Mouse (Mus musculus) intestine, embryonic 15.5 days (tissue): ENCODE data around the gene Rpp30. TPM values are rescaled to one million over a fixed set of nuclear protein-coding genes. Genes with fewer than 3 reads are reported as not detected.

Experiments
- ATAC-seq: fragments of 200-750 bp; cut with Nextera tagmentation; 2 replicates; pipeline ENCODE4 v1.8.0; 2017; ENCODE audit warnings: moderate TSS enrichment, moderate library complexity
- H3K27ac ChIP-seq: fragments of 300-500 bp; sonication (generic); 2 replicates; pipeline ENCODE4 v1.5.1; 2015; ENCODE audit warnings: mild to moderate bottlenecking, inconsistent platforms
- H3K27me3 ChIP-seq: fragments of 300-500 bp; sonication (generic); replicated peaks from 2 replicates; pipeline ENCODE4 v1.6.1; 2015; ENCODE audit warnings: inconsistent platforms
- H3K36me3 ChIP-seq: fragments of 300-500 bp; sonication (generic); 2 replicates; pipeline ENCODE4 v1.6.1; 2015; ENCODE audit warnings: inconsistent platforms
- H3K4me1 ChIP-seq: fragments of 300-500 bp; sonication (generic); replicated peaks from 2 replicates; pipeline ENCODE4 v1.6.1; 2015; ENCODE audit warnings: inconsistent platforms
- H3K4me2 ChIP-seq: fragments of 300-500 bp; sonication (generic); replicated peaks from 2 replicates; pipeline ENCODE4 v1.6.1; 2015; ENCODE audit warnings: mild to moderate bottlenecking, inconsistent platforms
- H3K4me3 ChIP-seq: fragments of 300-500 bp; sonication (generic); replicated peaks from 2 replicates; pipeline ENCODE4 v1.5.1; 2015; ENCODE audit warnings: inconsistent platforms
- H3K9ac ChIP-seq: fragments of 300-500 bp; sonication (generic); 2 replicates; pipeline ENCODE4 v1.6.1; 2015; ENCODE audit warnings: inconsistent platforms
- H3K9me3 ChIP-seq: fragments of 300-500 bp; sonication (generic); 2 replicates; pipeline ENCODE4 v1.6.1; 2016; ENCODE audit warnings: inconsistent platforms
- WGBS: fragments of 180-500 bp; shearing (Covaris S2); methylation state at CpG from one replicate; pipeline ENCODE4 v1.1.7; 2015; 5-methylcytosine and 5-hydroxymethylcytosine counted together
- polyA plus RNA-seq: library from polyadenylated mRNA; unstranded; fragments of >200 nt; fragmentation: Nextera tagmentation; extraction: Ambion mirVana; gene quantifications from 2 replicates; pipeline ENCODE4 v1.2.1, GENCODE M21; 2015

Gene Rpp30
- polyA plus RNA-seq, 1 experiment from 2014 or later = 71.4 TPM

DNA sequence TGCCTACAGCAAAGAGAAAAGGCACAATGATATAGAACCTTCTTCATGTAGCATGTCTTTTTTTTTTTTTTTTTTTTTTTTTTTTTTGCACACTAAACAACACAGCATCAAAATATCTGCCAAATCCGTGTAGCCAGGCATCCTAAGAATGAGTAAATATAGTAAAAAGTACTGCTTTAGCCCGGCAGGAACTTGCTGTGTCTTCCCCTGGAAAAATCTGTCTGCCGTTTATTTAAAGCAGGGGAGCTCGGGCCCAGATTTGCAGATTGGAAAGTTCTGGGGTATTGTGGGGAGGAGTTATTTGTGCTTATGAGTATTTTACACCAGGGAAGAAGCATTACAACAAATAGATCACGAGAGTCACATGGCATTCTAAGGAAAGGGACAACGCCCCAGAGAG, 48.5 kb downstream of the Rpp30 start:
- Histone ChIP-seq H3K4me1 (peaks cover 9% of the 10 kb centered on the region; the same call in 1 of the 2 replicates), H3K27me3 (no peaks in the 10 kb centered on the region), H3K4me3 (no peak overlapping the region), H3K9ac (no peak overlapping the region), H3K4me2 (no peak overlapping the region), H3K9me3 (no peaks in the 10 kb centered on the region), H3K27ac (no peak overlapping the region), H3K36me3 (no peaks in the 10 kb centered on the region)
- WGBS = 40% methylated on average over 6 of the region's 6 CpGs
- ATAC-seq = no peak

DNA sequence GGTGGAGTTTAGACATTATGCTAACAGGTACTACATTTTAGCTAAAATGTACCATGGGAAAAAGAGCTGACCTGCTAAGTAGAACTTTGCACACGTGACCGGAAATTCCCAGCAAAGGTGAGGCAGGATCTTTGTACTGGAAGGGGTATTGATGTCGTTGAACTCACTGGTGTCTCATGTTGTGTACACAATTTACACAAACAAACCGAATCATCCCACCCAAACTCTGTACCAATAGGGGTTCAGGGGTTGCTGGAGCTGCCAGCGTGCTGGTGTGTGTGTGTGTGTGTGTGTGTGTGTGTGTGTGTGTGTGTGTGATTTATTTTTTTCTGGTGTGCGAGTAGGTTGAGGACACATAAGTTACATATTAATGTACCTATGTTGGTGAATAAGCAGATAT, 49.5 kb downstream of the Rpp30 start:
- WGBS = 84% methylated on average over 6 of the region's 6 CpGs

GRCm38 (mm10) chr19:36133731-36134130, 50.2 kb downstream of the Rpp30 start:
- Histone ChIP-seq H3K9me3 (no peaks in the 10 kb centered on the region), H3K9ac (no peak overlapping the region), H3K36me3 (no peaks in the 10 kb centered on the region), H3K4me1 (peaks cover 9% of the 10 kb centered on the region; the same call in 1 of the 2 replicates), H3K4me2 (no peak overlapping the region), H3K27ac (no peak overlapping the region), H3K27me3 (no peaks in the 10 kb centered on the region), H3K4me3 (no peak overlapping the region)
- 38% methylated on average over 5 of the region's 5 CpGs for WGBS
- ATAC-seq = no peak

More for the DNA sequence above, 49.5 kb downstream of the Rpp30 start:
- Histone ChIP-seq H3K4me1 (peaks cover 9% of the 10 kb centered on the region; the same call in 1 of the 2 replicates), H3K9ac (no peak overlapping the region), H3K4me2 (no peak overlapping the region), H3K27ac (no peak overlapping the region), H3K4me3 (no peak overlapping the region), H3K9me3 (no peaks in the 10 kb centered on the region), H3K27me3 (no peaks in the 10 kb centered on the region), H3K36me3 (no peaks in the 10 kb centered on the region)
- ATAC-seq = no peak

GRCm38 (mm10) chr19:36143571-36143970, 60.1 kb downstream of the Rpp30 start:
- Histone ChIP-seq H3K9me3 (no peaks in the 10 kb centered on the region), H3K27me3 (no peaks in the 10 kb centered on the region), H3K9ac (no peak overlapping the region), H3K36me3 (no peaks in the 10 kb centered on the region), H3K4me3 (no peak overlapping the region), H3K4me1 (no peaks in the 10 kb centered on the region), H3K4me2 (no peak overlapping the region), H3K27ac (no peak overlapping the region)
- 91% methylated on average over 2 of the region's 2 CpGs for WGBS
- ATAC-seq = no peak

DNA sequence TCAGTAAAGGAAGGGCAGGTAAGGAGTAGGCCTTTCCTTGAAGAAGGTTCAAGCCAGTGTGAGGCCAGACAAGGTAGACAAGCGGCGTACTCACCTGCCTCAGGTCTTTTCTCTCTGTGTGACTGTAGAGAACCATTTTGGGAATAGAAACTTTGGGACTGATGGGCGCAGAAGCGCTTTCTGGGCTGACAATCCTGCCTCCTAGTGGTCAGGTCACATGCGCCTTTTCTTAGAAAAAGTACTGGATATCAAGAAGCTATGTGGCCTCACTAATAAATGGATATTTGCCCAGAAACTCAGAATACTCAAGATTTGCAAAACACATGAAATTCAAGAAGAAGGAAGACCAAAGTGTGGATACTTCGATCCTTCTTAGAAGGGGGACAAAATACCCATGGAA, 65.1 kb downstream of the Rpp30 start:
- H3K4me2 ChIP-seq = no peak overlapping the region
- WGBS = 89% methylated on average over 6 of the region's 6 CpGs
- ATAC-seq = no peak

GRCm38 (mm10) chr19:36150241-36151007, 66.9 kb downstream of the Rpp30 start:
- Histone ChIP-seq H3K27me3 (no peaks in the 10 kb centered on the region), H3K9me3 (no peaks in the 10 kb centered on the region), H3K4me1 (no peaks in the 10 kb centered on the region), H3K4me2 (no peak overlapping the region), H3K9ac (no peak overlapping the region), H3K4me3 (no peak overlapping the region), H3K27ac (no peak overlapping the region), H3K36me3 (no peaks in the 10 kb centered on the region)
- peak; percentile 28; the same call in 1 of the 2 replicates for ATAC-seq
- WGBS = 39% methylated on average over 4 of the region's 4 CpGs

More for the DNA sequence above, 65.1 kb downstream of the Rpp30 start:
- Histone ChIP-seq H3K9me3 (no peaks in the 10 kb centered on the region), H3K36me3 (no peaks in the 10 kb centered on the region), H3K27ac (no peak overlapping the region), H3K4me3 (no peak overlapping the region), H3K27me3 (no peaks in the 10 kb centered on the region), H3K4me1 (no peaks in the 10 kb centered on the region), H3K9ac (no peak overlapping the region)

Other genes starting within 250 kb of the Rpp30 start
- 0.06 TPM in 1 of 2 replicates, not detected in the other for gene Htr7, start 26.2 kb upstream of the Rpp30 start, polyA plus RNA-seq
- 0.11 and 0.18 TPM in 2 replicates for gene Ankrd1, start 36.4 kb downstream of the Rpp30 start, polyA plus RNA-seq